Mouse (Mus musculus) bone marrow macrophage, adult 2 months (primary cell): ENCODE measurements around the gene Etv3.

ENCODE experiments used
- CTCF ChIP-seq: IDR thresholded peaks from 2 replicates; pipeline ENCODE4 v1.5.1; 2012; ENCODE audit warnings: low read depth, mild to moderate bottlenecking, low read length, moderate library complexity
- POLR2A ChIP-seq: IDR thresholded peaks from 2 replicates; pipeline ENCODE4 v1.6.1; 2012; ENCODE audit warnings: mild to moderate bottlenecking, low read depth, low read length, borderline replicate concordance

GRCm38 (mm10) chr3:87566066-87566465 is 40.9 kb downstream of the Etv3 start:
- TF ChIP-seq CTCF (no peak), POLR2A (no peak)
